Mouse (Mus musculus) left cerebral cortex, adult 11 months (tissue): ENCODE results near the gene Lrrn4cl.
A peak's percentile ranks its signal among the peaks of the same experiment; 100 is the strongest.
"Not testable (repeated sequence)": the region's sequence is repeated elsewhere in the genome, so short reads cannot be mapped to it uniquely, and the experiment has no call there.

Experiments
- DNase-seq: peaks from one replicate; pipeline ENCODE4 v3.0.0; 2022; ENCODE audit warnings: low spot score

Gene Lrrn4cl

DNA sequence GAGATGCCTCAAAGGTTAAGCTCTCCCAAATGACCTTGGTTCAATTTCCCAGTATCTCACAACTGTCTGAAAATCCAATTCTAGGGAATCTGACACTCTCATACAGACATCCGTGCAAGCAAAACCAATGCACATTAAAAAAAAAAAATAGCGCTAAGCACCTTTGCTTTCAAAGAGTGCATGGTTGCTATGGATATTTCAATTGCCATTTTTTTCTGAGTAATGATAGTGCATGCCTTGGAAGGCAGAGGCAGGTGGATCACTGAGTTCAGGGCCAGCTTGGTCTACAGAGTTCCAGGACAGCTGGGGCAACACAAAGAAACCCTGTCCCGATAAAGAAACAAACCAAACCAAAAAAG lies 30.4 kb downstream of the Lrrn4cl start:
- DNase-seq: no peak

GRCm38 (mm10) chr19:8883616-8884015 lies 33.0 kb downstream of the Lrrn4cl start, which contains the start of the genes Lbhd1 and Gm49403:
Lbhd1 (plus strand) TSS chr19:8883732.
Gm49403 (plus strand) TSS chr19:8883930.
- no peak for DNase-seq

DNA sequence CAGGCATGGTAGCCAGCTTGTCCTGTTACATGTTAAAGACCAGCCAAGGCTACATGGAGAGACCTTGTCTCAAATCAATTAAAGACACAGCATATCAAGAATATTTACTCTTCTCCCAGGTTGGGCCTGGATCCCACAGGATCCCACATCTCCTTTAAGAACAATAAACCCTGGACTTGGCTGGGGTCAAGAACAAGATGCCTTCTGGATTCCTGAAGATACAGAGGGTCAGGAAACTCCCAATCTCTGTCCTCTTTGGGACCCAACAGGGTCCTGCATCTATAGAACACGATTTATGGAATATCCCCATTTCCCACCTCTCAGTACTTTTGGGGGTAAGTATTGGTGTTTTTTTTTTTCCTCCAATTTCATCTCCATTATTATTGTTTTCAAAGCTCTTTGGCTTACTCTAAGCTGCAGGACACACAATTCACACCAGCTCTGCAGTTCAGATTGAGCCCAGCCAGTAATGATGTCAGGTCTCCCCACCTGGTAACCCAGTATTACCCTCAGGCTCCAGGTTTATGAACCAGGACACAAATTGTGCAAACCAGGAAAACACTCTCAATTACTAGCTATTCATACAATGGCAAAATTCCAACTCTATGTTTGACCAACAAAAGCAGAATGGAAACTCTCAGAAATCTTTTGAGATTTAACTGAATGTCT lies 36.5 kb downstream of the Lrrn4cl start:
- DNase-seq: no peak

DNA sequence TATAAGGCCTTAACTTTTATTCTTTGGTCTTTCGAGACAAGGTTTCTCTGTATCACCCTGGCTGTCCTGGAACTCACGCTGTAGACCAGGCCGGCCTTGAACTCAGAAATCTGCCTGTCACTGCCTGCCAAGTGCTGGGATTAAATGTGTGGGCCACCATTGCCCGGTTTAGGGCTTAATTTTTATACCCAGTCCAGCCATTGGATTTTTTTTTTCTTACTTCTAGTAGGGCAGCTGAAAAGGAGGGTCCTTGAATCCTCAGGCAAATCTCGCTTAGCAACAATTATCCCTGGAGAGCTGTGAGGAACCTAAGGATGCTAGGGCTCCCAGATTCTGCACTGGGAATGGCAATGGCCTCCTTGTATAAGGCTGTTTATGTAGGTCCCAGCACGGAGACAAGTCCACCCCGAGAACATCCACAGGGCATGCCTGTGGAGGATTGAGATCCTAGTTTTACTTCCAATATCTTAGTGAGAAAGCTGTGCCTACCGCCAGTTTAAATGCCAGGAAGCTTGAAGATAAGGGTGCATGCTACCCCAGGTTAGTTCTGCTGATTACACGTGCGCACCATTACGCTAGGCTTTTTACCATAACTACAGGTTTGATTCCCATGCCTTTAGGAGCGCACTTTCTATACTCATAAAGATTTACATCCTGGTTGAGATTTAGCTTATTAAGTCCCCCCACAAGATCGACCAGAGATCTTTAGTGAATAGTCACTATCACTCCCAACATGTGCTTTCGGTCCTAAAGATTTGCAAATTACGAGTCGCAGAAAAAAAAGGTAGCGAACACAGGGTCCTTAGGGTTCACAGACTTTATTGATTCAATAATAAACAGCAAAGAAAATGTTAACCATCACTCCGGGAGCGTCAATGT lies 37.3 kb downstream of the Lrrn4cl start:
- no peak for DNase-seq

DNA sequence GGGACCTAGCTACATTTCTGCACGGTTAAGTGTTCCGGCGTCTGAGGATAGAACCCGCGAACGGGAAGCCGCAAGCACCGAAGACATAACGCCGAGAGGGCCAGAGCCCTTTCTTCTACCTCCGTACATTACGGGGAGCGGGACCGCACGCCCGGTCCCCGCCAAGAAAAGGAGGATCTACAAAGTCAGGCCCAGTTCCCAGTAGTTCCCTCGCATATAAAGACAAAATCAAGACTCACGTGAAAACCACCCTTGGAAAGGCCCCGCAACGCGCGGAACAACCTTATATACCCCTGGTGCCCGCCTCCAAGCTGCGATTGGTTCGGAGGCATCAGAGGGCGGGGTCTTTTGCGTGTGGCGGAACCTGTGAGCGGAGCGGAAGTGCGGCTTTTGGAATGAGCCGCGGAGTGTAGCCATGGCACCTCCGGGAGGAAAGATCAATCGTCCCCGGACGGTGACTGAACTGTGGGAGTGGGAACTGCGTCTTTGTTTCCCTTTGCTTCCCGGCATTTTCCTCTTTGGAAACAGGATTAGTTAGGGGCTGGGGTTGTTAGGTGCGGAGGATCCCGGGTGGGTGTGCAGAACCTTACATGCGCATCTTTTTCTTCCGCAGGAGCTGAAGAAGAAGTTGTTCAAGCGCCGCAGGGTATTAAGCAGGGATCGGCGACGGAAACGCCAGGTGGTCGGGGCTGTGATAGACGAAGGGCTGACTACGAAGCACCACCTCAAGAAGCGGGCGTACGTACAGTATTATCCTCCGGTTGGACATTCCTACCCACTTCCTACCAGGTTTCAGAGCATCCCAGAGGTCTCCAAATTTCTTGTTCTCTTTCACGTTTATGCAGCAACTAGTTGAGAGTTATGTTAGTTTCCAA lies 38.2 kb downstream of the Lrrn4cl start, which contains the start of the genes 1810009A15Rik and Gm49416:
1810009A15Rik (plus strand) TSS at position 343 of the 875 bp plus-strand sequence.
Gm49416 (plus strand) TSS at position 416 of the 875 bp plus-strand sequence.
- peak; percentile 89 for DNase-seq

- peak; percentile 65 for DNase-seq
Measured at GRCm38 (mm10) chr19:8892829-8893766, 42.5 kb downstream of the Lrrn4cl start, which contains the start of gene Ints5. Ints5 (plus strand) TSS chr19:8893005.

- DNase-seq: no peak
Measured at GRCm38 (mm10) chr19:8895397-8895960, 44.9 kb downstream of the Lrrn4cl start.

DNA sequence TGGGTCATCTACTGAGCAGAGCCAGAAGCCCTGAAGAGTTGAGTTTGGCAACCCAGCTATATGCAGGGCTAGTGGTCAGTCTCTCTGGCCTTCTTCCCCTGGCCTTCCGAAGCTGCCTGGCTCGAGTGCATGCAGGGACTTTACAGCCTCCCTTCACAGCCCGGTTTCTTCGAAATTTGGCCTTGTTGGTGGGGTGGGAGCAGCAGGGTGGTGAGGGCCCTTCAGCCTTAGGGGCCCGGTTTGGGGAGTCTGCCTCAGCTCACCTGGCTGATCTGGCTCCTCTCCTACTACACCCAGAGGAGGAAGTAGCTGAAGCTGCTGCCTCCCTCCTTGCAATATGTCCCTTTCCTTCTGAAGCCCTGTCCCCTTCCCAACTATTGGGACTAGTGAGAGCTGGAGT lies 45.7 kb downstream of the Lrrn4cl start:
- DNase-seq: not testable (repeated sequence)

DNA sequence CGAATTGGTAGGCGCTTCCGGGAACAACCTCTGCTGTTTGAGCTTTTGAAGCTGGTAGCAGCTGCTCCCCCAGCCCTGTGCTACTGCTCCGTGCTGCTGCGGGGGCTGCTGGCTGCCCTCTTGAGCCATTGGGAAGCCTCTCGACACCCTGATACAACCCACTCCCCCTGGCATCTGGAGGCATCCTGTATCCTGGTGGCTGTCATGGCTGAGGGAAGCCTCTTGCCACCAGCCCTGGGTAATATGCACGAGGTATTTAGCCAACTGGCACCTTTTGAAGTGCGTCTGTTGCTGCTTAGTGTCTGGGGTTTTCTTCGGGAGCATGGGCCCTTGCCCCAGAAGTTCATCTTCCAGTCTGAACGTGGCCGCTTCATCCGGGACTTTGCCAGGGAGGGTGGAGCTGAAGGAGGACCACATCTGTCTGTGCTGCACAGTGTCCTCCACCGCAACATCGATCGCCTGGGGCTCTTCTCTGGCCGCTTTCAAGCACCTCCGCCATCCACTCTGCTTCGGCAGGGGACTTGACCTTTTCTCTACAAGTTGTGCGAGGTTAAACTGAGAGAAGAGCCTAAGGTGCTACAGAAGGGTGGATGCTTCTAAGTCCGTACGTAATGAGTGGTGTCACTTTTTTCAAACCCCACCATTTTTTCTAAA lies 46.8 kb downstream of the Lrrn4cl start:
- DNase-seq: not testable (repeated sequence)

- DNase-seq: peak; percentile 93
Measured at GRCm38 (mm10) chr19:8897865-8898495, 47.4 kb downstream of the Lrrn4cl start, which contains the start of gene Ganab. Ganab (plus strand) TSS chr19:8898071.

- DNase-seq: no peak
Measured at GRCm38 (mm10) chr19:8898576-8898975, 48.0 kb downstream of the Lrrn4cl start.

GRCm38 (mm10) chr19:8899079-8899478 lies 48.5 kb downstream of the Lrrn4cl start:
- no peak for DNase-seq

- DNase-seq: no peak
Measured at GRCm38 (mm10) chr19:8903412-8903811, 52.8 kb downstream of the Lrrn4cl start.
